Mouse (Mus musculus) lung, embryonic 14.5 days (tissue): Measurements from ENCODE around the gene Xrcc6. TPM values are rescaled to one million over a fixed set of nuclear protein-coding genes. Genes with fewer than 3 reads are reported as not detected.

Experiments used
- ATAC-seq: fragments of 200-750 bp; cut with Nextera tagmentation; 2 replicates; pipeline ENCODE4 v1.8.0; 2017; ENCODE audit warnings: mild to moderate bottlenecking, moderate TSS enrichment, moderate library complexity; ENCODE audit not compliant: insufficient read depth
- DNase-seq: peaks from one replicate; pipeline ENCODE4 v3.0.0-alpha.2; 2015
- H3K27ac ChIP-seq: fragments of 300-500 bp; sonication (generic); 2 replicates; pipeline ENCODE4 v1.5.1; 2014; ENCODE audit warnings: low read depth, mild to moderate bottlenecking, moderate library complexity
- H3K27me3 ChIP-seq: fragments of 300-500 bp; sonication (generic); 2 replicates; pipeline ENCODE4 v1.6.1; 2014; ENCODE audit warnings: low read length, control low read depth; ENCODE audit not compliant: insufficient read depth
- H3K36me3 ChIP-seq: fragments of 300-500 bp; sonication (generic); 2 replicates; pipeline ENCODE4 v1.6.1; 2014; ENCODE audit warnings: control low read depth; ENCODE audit not compliant: insufficient read depth
- H3K4me1 ChIP-seq: fragments of 300-500 bp; sonication (generic); 2 replicates; pipeline ENCODE4 v1.6.1; 2014; ENCODE audit warnings: antibody characterized with exemption, control low read depth; ENCODE audit not compliant: insufficient read depth
- H3K4me2 ChIP-seq: fragments of 300-500 bp; sonication (generic); 2 replicates; pipeline ENCODE4 v1.6.1; 2014; ENCODE audit warnings: mild to moderate bottlenecking
- H3K4me3 ChIP-seq: fragments of 300-500 bp; sonication (generic); 2 replicates; pipeline ENCODE4 v1.5.1; 2014; ENCODE audit warnings: low read depth, low read length
- H3K9ac ChIP-seq: fragments of 300-500 bp; sonication (generic); 2 replicates; pipeline ENCODE4 v1.6.1; 2014
- H3K9me3 ChIP-seq: fragments of 300-500 bp; sonication (generic); 2 replicates; pipeline ENCODE4 v1.6.1; 2016; ENCODE audit warnings: low read depth, low read length, control low read depth
- CTCF ChIP-seq: IDR thresholded peaks from 2 replicates; pipeline ENCODE4 v1.5.1; 2016; ENCODE audit warnings: antibody characterized with exemption, low read depth
- WGBS: fragments of 180-500 bp; shearing (Covaris S2); extraction: QIAGEN DNeasy Blood & Tissue Kit; methylation state at CpG from one replicate; pipeline ENCODE4 v1.1.7; 2014; 5-methylcytosine and 5-hydroxymethylcytosine counted together
- polyA plus RNA-seq: library from polyadenylated mRNA; unstranded; fragments of >200 nt; fragmentation: Nextera tagmentation; extraction: Ambion mirVana; gene quantifications from 2 replicates; pipeline ENCODE4 v1.2.1, GENCODE M21; 2014

Gene Xrcc6
- polyA plus RNA-seq, 1 experiment from 2014 or later = 93.1 TPM

DNA sequence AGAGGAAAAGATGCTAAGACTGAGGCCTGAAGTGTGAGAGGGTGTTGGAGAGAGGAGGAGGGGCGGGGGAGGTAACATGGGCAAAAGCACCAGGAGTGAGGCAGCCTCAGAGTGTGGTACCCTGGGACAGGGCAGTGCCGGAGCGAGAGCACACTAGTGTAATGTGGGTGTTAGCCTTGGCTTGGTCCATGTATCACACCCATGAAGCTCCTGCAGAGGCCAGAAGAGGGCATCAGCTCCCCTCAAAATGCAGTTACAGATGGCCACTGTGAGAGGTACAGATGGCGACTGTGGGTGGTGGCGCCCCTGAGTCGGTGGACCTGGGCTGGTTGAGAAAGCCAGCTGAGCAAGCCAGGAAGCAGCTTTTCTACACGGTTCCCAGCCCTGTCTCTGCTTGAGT, 93.5 kb downstream of the Xrcc6 start:
- no peak overlapping the region for H3K9ac ChIP-seq
- ATAC-seq (no peak), DNase-seq (peak; percentile 32)
- no peak overlapping the region for H3K4me3 ChIP-seq
- H3K9me3 ChIP-seq = no peaks in the 10 kb centered on the region
- H3K4me1 ChIP-seq = no peaks in the 10 kb centered on the region
- H3K27me3 ChIP-seq = no peaks in the 10 kb centered on the region
- H3K36me3 ChIP-seq = no peaks in the 10 kb centered on the region
- TF ChIP-seq CTCF = peak; percentile 44; the same call in 1 of the 2 replicates
- WGBS = 30% methylated on average over 7 of the region's 7 CpGs
- H3K27ac ChIP-seq = no peak overlapping the region
- no peak overlapping the region for H3K4me2 ChIP-seq

- no peak for TF ChIP-seq CTCF
- no peak overlapping the region for H3K27ac ChIP-seq
- ATAC-seq (no peak), DNase-seq (no peak)
- 68% methylated on average over 9 of the region's 9 CpGs for WGBS
- no peaks in the 10 kb centered on the region for H3K9me3 ChIP-seq
- H3K4me2 ChIP-seq = no peak overlapping the region
- H3K27me3 ChIP-seq = no peaks in the 10 kb centered on the region
- no peaks in the 10 kb centered on the region for H3K36me3 ChIP-seq
- no peak overlapping the region for H3K4me3 ChIP-seq
- H3K4me1 ChIP-seq = no peaks in the 10 kb centered on the region
- H3K9ac ChIP-seq = no peak overlapping the region
Measured at GRCm38 (mm10) chr15:82085606-82086005, 98.0 kb downstream of the Xrcc6 start.

DNA sequence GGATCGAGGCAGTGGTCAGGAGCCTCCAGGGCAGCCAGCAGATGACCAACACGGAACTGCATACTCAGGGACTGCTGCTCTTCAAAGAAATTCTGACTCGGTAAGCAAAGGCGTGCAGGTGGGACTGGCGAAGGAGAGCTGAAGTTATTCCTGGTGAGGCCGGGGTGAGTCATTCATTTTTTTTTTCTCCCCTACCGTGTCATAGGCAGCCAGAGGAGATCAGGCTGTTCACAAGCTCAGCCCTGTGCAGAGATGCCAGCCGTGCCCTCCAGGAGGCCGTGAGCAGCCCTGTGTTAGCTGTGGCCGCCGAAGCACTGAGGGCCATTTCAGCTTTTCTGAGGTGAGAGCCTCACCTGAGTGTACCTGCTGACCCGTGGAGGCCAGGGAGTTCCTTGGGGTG, 98.5 kb downstream of the Xrcc6 start:
- Histone ChIP-seq H3K4me3 (no peak overlapping the region), H3K9me3 (no peaks in the 10 kb centered on the region), H3K27me3 (no peaks in the 10 kb centered on the region), H3K36me3 (no peaks in the 10 kb centered on the region), H3K4me1 (no peaks in the 10 kb centered on the region), H3K9ac (no peak overlapping the region), H3K4me2 (no peak overlapping the region), H3K27ac (no peak overlapping the region)
- WGBS = 72% methylated on average over 12 of the region's 12 CpGs
- no peak for TF ChIP-seq CTCF
- DNase-seq = no peak
- ATAC-seq = no peak

DNA sequence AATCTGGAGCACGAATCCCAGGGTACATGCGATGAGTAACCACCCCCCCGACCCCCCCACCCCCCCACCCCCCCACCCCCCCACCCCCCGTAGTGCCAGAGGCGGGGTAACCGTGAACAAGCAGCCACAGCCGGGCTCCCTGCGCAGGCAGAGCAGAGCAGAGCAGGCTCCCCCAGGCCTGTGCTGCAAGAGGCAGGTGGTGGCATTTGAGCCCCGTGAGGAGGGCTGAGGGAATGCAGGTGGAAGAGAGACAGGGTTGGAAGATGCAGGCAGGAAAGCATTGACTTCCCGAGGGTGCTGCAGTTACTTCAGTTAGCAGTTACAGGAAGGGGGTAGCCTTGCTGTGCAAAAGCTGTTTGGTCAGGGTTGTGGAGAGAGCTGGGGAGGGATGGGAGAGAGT, 99.6 kb downstream of the Xrcc6 start:
- ATAC-seq (no peak), DNase-seq (no peak)
- H3K36me3 ChIP-seq = no peaks in the 10 kb centered on the region
- no peak for TF ChIP-seq CTCF
- no peak overlapping the region for H3K27ac ChIP-seq
- WGBS = 15% methylated on average over 10 of the region's 10 CpGs
- H3K4me2 ChIP-seq = no peak overlapping the region
- no peaks in the 10 kb centered on the region for H3K4me1 ChIP-seq
- no peak overlapping the region for H3K9ac ChIP-seq
- no peak overlapping the region for H3K4me3 ChIP-seq
- H3K9me3 ChIP-seq = no peaks in the 10 kb centered on the region
- H3K27me3 ChIP-seq = no peaks in the 10 kb centered on the region

Other genes starting within 250 kb of the Xrcc6 start
- 45.6 and 46.1 TPM in 2 replicates for gene Zc3h7b, start 242.8 kb upstream of the Xrcc6 start, polyA plus RNA-seq
- 101 and 107 TPM in 2 replicates for gene Rangap1, start 242.3 kb upstream of the Xrcc6 start, polyA plus RNA-seq
- 23.5 and 23.8 TPM in 2 replicates for gene Tef, start 185.4 kb upstream of the Xrcc6 start, polyA plus RNA-seq
- gene Tob2, start 129.0 kb upstream of the Xrcc6 start, polyA plus RNA-seq = 23.3 and 24.2 TPM in 2 replicates
- gene Phf5a, start 115.9 kb upstream of the Xrcc6 start, polyA plus RNA-seq = 211 and 220 TPM in 2 replicates
- 149 and 152 TPM in 2 replicates for gene Aco2, start 115.5 kb upstream of the Xrcc6 start, polyA plus RNA-seq
- 74.4 and 89.5 TPM in 2 replicates for gene Polr3h, start 61.6 kb upstream of the Xrcc6 start, polyA plus RNA-seq
- gene Csdc2, start 51.1 kb upstream of the Xrcc6 start, polyA plus RNA-seq = 10.1 and 11.8 TPM in 2 replicates
- 39.0 and 39.6 TPM in 2 replicates for gene Pmm1, start 26.9 kb upstream of the Xrcc6 start, polyA plus RNA-seq
- not detected in 2 replicates for gene 1700029P11Rik, start 7.3 kb upstream of the Xrcc6 start, polyA plus RNA-seq
- 23.0 and 26.8 TPM in 2 replicates for gene Desi1, start 46.0 kb downstream of the Xrcc6 start, polyA plus RNA-seq
- gene Snu13, start 59.8 kb downstream of the Xrcc6 start, polyA plus RNA-seq = 334 and 340 TPM in 2 replicates
- not detected in 2 replicates for gene 4930407I10Rik, start 71.3 kb downstream of the Xrcc6 start, polyA plus RNA-seq
- gene Mei1, start 82.2 kb downstream of the Xrcc6 start, polyA plus RNA-seq = not detected in 2 replicates
- 20.5 and 22.1 TPM in 2 replicates for gene Ccdc134, start 140.1 kb downstream of the Xrcc6 start, polyA plus RNA-seq
- gene Srebf2, start 159.3 kb downstream of the Xrcc6 start, polyA plus RNA-seq = 107 and 114 TPM in 2 replicates
- gene Shisa8, start 225.0 kb downstream of the Xrcc6 start, polyA plus RNA-seq = 0.20 and 0.45 TPM in 2 replicates
- 0.22 TPM in 1 of 2 replicates, not detected in the other for gene Tnfrsf13c, start 236.5 kb downstream of the Xrcc6 start, polyA plus RNA-seq